Mouse (Mus musculus) urinary bladder, postnatal 36 days (tissue): ENCODE data around the gene Gnaq.
"Not testable (repeated sequence)": the region's sequence is repeated elsewhere in the genome, so short reads cannot be mapped to it uniquely, and the experiment has no call there.

Experiments
- DNase-seq, 2 experiments: peaks; one replicate each; pipeline ENCODE4 v3.0.0; 2022; ENCODE audit warnings: low spot score in 2 of 2, mixed read lengths in 1 of 2

Gene Gnaq

GRCm38 (mm10) chr19:16258766-16259355 is 126.2 kb downstream of the Gnaq start:
- no peak for DNase-seq

- DNase-seq: no peak
These were observed 127.3 kb downstream of the Gnaq start for GRCm38 (mm10) chr19:16259786-16260434.

- DNase-seq: no peak
These were observed 127.8 kb downstream of the Gnaq start for GRCm38 (mm10) chr19:16260435-16260832.

- no peak for DNase-seq
These were observed 128.3 kb downstream of the Gnaq start for GRCm38 (mm10) chr19:16260973-16261372.

- no peak for DNase-seq
These were observed 129.0 kb downstream of the Gnaq start for GRCm38 (mm10) chr19:16261631-16262030.

GRCm38 (mm10) chr19:16262340-16262739 is 129.7 kb downstream of the Gnaq start:
- no peak for DNase-seq

GRCm38 (mm10) chr19:16267362-16267761 is 134.7 kb downstream of the Gnaq start:
- DNase-seq: not testable (repeated sequence)

GRCm38 (mm10) chr19:16270236-16270635 is 137.6 kb downstream of the Gnaq start:
- DNase-seq: peak; percentile 61 to 73

- DNase-seq: no peak
These were observed 138.4 kb downstream of the Gnaq start for GRCm38 (mm10) chr19:16271002-16271401.

GRCm38 (mm10) chr19:16273021-16273420 is 140.4 kb downstream of the Gnaq start:
- DNase-seq: no peak

GRCm38 (mm10) chr19:16280231-16280630 is 147.6 kb downstream of the Gnaq start:
- no peak for DNase-seq

GRCm38 (mm10) chr19:16285051-16286028 is 152.7 kb downstream of the Gnaq start:
- no peak for DNase-seq

GRCm38 (mm10) chr19:16286451-16287175 is 154.0 kb downstream of the Gnaq start:
- no peak for DNase-seq

GRCm38 (mm10) chr19:16287307-16287706 is 154.7 kb downstream of the Gnaq start:
- DNase-seq: no peak

- DNase-seq: no peak
These were observed 155.3 kb downstream of the Gnaq start for GRCm38 (mm10) chr19:16287971-16288370.

- DNase-seq: no peak
These were observed 158.5 kb downstream of the Gnaq start for GRCm38 (mm10) chr19:16291088-16291487.

- DNase-seq: no peak
These were observed 159.5 kb downstream of the Gnaq start for GRCm38 (mm10) chr19:16292056-16292608.

GRCm38 (mm10) chr19:16292978-16293377 is 160.3 kb downstream of the Gnaq start:
- DNase-seq: no peak

GRCm38 (mm10) chr19:16300413-16300812 is 167.8 kb downstream of the Gnaq start:
- no peak for DNase-seq

GRCm38 (mm10) chr19:16301336-16301735 is 168.7 kb downstream of the Gnaq start:
- DNase-seq: no peak

GRCm38 (mm10) chr19:16309031-16309430 is 176.4 kb downstream of the Gnaq start:
- no peak for DNase-seq
